Mouse (Mus musculus) cerebral cortex, adult 2 months (tissue): ENCODE measurements around the gene Mad1l1.

Source experiments
- WGBS: fragments of 180-500 bp; shearing (Covaris S2); methylation state at CpG from one replicate; pipeline ENCODE4 v1.1.7; 2018; 5-methylcytosine and 5-hydroxymethylcytosine counted together

Mad1l1 gene

GRCm38 (mm10) chr5:140093489-140093888 is 227.9 kb downstream of the Mad1l1 start:
- 50% methylated on average over 8 of the region's 8 CpGs for WGBS

GRCm38 (mm10) chr5:140091601-140092000 is 229.8 kb downstream of the Mad1l1 start:
- 34% methylated on average over 11 of the region's 11 CpGs for WGBS

GRCm38 (mm10) chr5:140087242-140087641 is 234.1 kb downstream of the Mad1l1 start:
- 97% methylated on average over 7 of the region's 7 CpGs for WGBS

- WGBS: 96% methylated on average over 6 of the region's 6 CpGs
Measured at GRCm38 (mm10) chr5:140084341-140084740, 237.0 kb downstream of the Mad1l1 start.

GRCm38 (mm10) chr5:140083911-140084310 is 237.4 kb downstream of the Mad1l1 start:
- 77% methylated on average over 5 of the region's 5 CpGs for WGBS

- WGBS: 32% methylated on average over 11 of the region's 11 CpGs
Measured at GRCm38 (mm10) chr5:140082204-140082812, 239.0 kb downstream of the Mad1l1 start.

GRCm38 (mm10) chr5:140081084-140081483 is 240.3 kb downstream of the Mad1l1 start:
- 90% methylated on average over 10 of the region's 10 CpGs for WGBS

- WGBS: 96% methylated on average over 4 of the region's 4 CpGs
Measured at GRCm38 (mm10) chr5:140079511-140079910, 241.8 kb downstream of the Mad1l1 start.

GRCm38 (mm10) chr5:140078406-140078805 is 242.9 kb downstream of the Mad1l1 start:
- 98% methylated on average over 3 of the region's 3 CpGs for whole genome bisulfite sequencing

GRCm38 (mm10) chr5:140076438-140076837 is 244.9 kb downstream of the Mad1l1 start:
- 100% methylated on average over 2 of the region's 2 CpGs for WGBS

GRCm38 (mm10) chr5:140073671-140074116 is 247.7 kb downstream of the Mad1l1 start:
- 71% methylated on average over 12 of the region's 12 CpGs for WGBS

- 74% methylated on average over 1 of the region's 1 CpGs for WGBS
Measured at GRCm38 (mm10) chr5:140073148-140073670, 248.1 kb downstream of the Mad1l1 start.

GRCm38 (mm10) chr5:140068506-140068905 is 252.8 kb downstream of the Mad1l1 start:
- 89% methylated on average over 5 of the region's 5 CpGs for WGBS

GRCm38 (mm10) chr5:140068051-140068450 is 253.3 kb downstream of the Mad1l1 start:
- WGBS: 70% methylated on average over 3 of the region's 3 CpGs

- whole genome bisulfite sequencing: 83% methylated on average over 8 of the region's 8 CpGs
Measured at GRCm38 (mm10) chr5:140066769-140067168, 254.6 kb downstream of the Mad1l1 start.

GRCm38 (mm10) chr5:140065281-140065945 is 255.9 kb downstream of the Mad1l1 start:
- WGBS: 93% methylated on average over 11 of the region's 11 CpGs

GRCm38 (mm10) chr5:140064521-140064920 is 256.8 kb downstream of the Mad1l1 start:
- WGBS: 85% methylated on average over 4 of the region's 4 CpGs

GRCm38 (mm10) chr5:140062828-140063227 is 258.5 kb downstream of the Mad1l1 start:
- WGBS: 93% methylated on average over 3 of the region's 3 CpGs

GRCm38 (mm10) chr5:140062316-140062715 is 259.0 kb downstream of the Mad1l1 start:
- 76% methylated on average over 3 of the region's 3 CpGs for WGBS

- 30% methylated on average over 6 of the region's 6 CpGs for WGBS
Measured at GRCm38 (mm10) chr5:140061296-140061879, 260.0 kb downstream of the Mad1l1 start.

GRCm38 (mm10) chr5:140056291-140056690 is 265.1 kb downstream of the Mad1l1 start:
- WGBS: 61% methylated on average over 3 of the region's 3 CpGs

GRCm38 (mm10) chr5:140055431-140055830 is 265.9 kb downstream of the Mad1l1 start:
- WGBS: 88% methylated on average over 3 of the region's 3 CpGs

GRCm38 (mm10) chr5:140053626-140054025 is 267.7 kb downstream of the Mad1l1 start:
- 65% methylated on average over 3 of the region's 3 CpGs for WGBS
